Comparison of ENCODE assay signal across 8 mouse cellular contexts in the genomic region with DNA sequence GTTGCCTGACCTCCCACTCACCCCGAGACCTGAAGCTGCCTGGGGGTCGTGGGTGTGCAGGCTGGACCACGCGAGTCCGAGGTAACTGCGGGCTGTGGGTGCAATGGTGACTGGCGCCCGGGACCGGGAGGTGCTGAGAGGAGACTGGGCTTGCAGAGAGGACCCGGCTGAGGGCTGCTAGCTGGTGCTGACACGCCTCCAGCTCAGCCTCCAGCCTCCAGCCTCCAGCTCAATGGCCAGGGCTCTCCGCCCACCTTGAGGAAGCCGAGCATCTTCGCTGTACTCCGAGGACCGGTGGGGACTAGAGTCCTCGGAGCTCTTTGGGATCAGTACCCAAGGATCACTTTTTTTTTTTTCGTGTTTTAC. TPM values are rescaled to one million over a fixed set of nuclear protein-coding genes. Genes with fewer than 3 reads are reported as not detected.
A peak's percentile ranks its signal among the peaks of the same experiment; 100 is the strongest.
DNase-seq lines count a peak whose midpoint lies in the region; ATAC-seq and TF ChIP-seq lines count a peak whose summit lies in the region.

No protein-coding gene starts in this region.

- no peaks in the 10 kb centered on the region for H3K27me3 ChIP-seq in kidney, adult 2 months (replicated peaks; ENCODE audit: control insufficient read depth, insufficient read depth, low read length)
- no peaks in the 10 kb centered on the region for H3K27me3 ChIP-seq in G1E (ENCODE audit: insufficient read depth, low read length)
- no peaks in the 10 kb centered on the region for H3K27me3 ChIP-seq in embryonic facial prominence, embryonic 13.5 days
- no peaks in the 10 kb centered on the region for H3K27me3 ChIP-seq in midbrain, postnatal 0 days (ENCODE audit: insufficient read depth, low read length)

- TF ChIP-seq CTCF in kidney, adult 2 months (conservative IDR thresholded peaks at IDR 0.05; ENCODE audit: insufficient read depth, insufficient read length, low read depth, low read length): no peak
- no peak for TF ChIP-seq CTCF in G1E (IDR thresholded peaks at IDR 0.05; ENCODE audit: low read depth, low read length)
- no peak for TF ChIP-seq CTCF in midbrain, postnatal 0 days (IDR thresholded peaks at IDR 0.05)

- H3K4me1 ChIP-seq in kidney, adult 2 months (ENCODE audit: control insufficient read depth, insufficient read depth, low read length): peaks cover 3% of the 10 kb centered on the region; the same call in 1 of the 2 replicates
- peaks cover 29% of the 10 kb centered on the region for H3K4me1 ChIP-seq in G1E (ENCODE audit: insufficient read depth, low read depth, low read length)
- 0 out of 2 replicates have a peak, but pooled peaks cover 5% of the 10 kb centered on the region for H3K4me1 ChIP-seq in embryonic facial prominence, embryonic 13.5 days
- no peaks in the 10 kb centered on the region for H3K4me1 ChIP-seq in midbrain, postnatal 0 days (ENCODE audit: insufficient read depth, low read length)

- no peaks in the 10 kb centered on the region for H3K36me3 ChIP-seq in kidney, adult 2 months (ENCODE audit: control insufficient read depth, insufficient read depth, low read length)
- H3K36me3 ChIP-seq in G1E (replicated peaks): peaks cover 3% of the 10 kb centered on the region
- H3K36me3 ChIP-seq in embryonic facial prominence, embryonic 13.5 days: no peaks in the 10 kb centered on the region
- no peaks in the 10 kb centered on the region for H3K36me3 ChIP-seq in midbrain, postnatal 0 days (ENCODE audit: insufficient read depth, low read length)

- peak; percentile 30 for ATAC-seq in G1E (ENCODE audit: extremely low read depth, insufficient number of reproducible peaks, low FRiP score, poor library complexity, severe bottlenecking)
- ATAC-seq in embryonic facial prominence, embryonic 13.5 days (ENCODE audit: insufficient number of reproducible peaks, insufficient read depth, low FRiP score, low TSS enrichment, low read depth): peak; percentile 72
- peak; percentile 53 for ATAC-seq in midbrain, postnatal 0 days (ENCODE audit: low FRiP score)

- no peak for DNase-seq in kidney, adult 2 months
- no peak for DNase-seq in kidney, postnatal 14 days
- peak; percentile 23 for DNase-seq in G1E (ENCODE audit: low spot score)
- peak; percentile 71 for DNase-seq in kidney, postnatal 10 days
- peak; percentile 33 for DNase-seq in midbrain, postnatal 0 days (ENCODE audit: low spot score)
- DNase-seq in cerebellum, adult 11-12 months: no peak
- no peak for DNase-seq in ovary, postnatal 36 days (ENCODE audit: low spot score)

- no peaks in the 10 kb centered on the region for H3K9me3 ChIP-seq in G1E (replicated peaks)
- no peaks in the 10 kb centered on the region for H3K9me3 ChIP-seq in embryonic facial prominence, embryonic 13.5 days
- no peaks in the 10 kb centered on the region for H3K9me3 ChIP-seq in midbrain, postnatal 0 days (ENCODE audit: low read length)

- WGBS in kidney, adult 2 months: under 1% methylated on average over 18 of the region's 18 CpGs
- WGBS in embryonic facial prominence, embryonic 13.5 days: 1% methylated on average over 18 of the region's 18 CpGs
- WGBS in midbrain, postnatal 0 days: under 1% methylated on average over 18 of the region's 18 CpGs

- peak overlapping the region; percentile 81 for H3K4me2 ChIP-seq in embryonic facial prominence, embryonic 13.5 days
- H3K4me2 ChIP-seq in midbrain, postnatal 0 days (ENCODE audit: low read depth, low read length, poor library complexity, severe bottlenecking): peak overlapping the region; percentile 87

- H3K9ac ChIP-seq in embryonic facial prominence, embryonic 13.5 days: peak overlapping the region; percentile 79
- peak overlapping the region; percentile 94 for H3K9ac ChIP-seq in midbrain, postnatal 0 days (replicated peaks; ENCODE audit: low read length, poor library complexity, severe bottlenecking)

- H3K27ac ChIP-seq in kidney, adult 2 months (ENCODE audit: insufficient read depth, low read depth, low read length): peak overlapping the region; percentile 27
- H3K27ac ChIP-seq in embryonic facial prominence, embryonic 13.5 days: peak overlapping the region; percentile 97
- H3K27ac ChIP-seq in midbrain, postnatal 0 days (ENCODE audit: low read depth, low read length): peak overlapping the region; percentile 99; the same call in 1 of the 2 replicates

- H3K4me3 ChIP-seq in kidney, adult 2 months (ENCODE audit: insufficient read depth, low read depth, low read length): peak overlapping the region; percentile 66
- peak overlapping the region; percentile 81 for H3K4me3 ChIP-seq in G1E (ENCODE audit: low read depth, low read length)
- H3K4me3 ChIP-seq in embryonic facial prominence, embryonic 13.5 days: peak overlapping the region; percentile 72
- peak overlapping the region; percentile 62 for H3K4me3 ChIP-seq in midbrain, postnatal 0 days (ENCODE audit: low read depth, low read length)

- TF ChIP-seq POLR2A in kidney, adult 2 months (IDR thresholded peaks at IDR 0.05; ENCODE audit: low read depth, low read length): no peak

RNA-seq across cellular contexts. Expression of gene Ccdc171, which starts 0.3 kb away (rescaled TPM):
- 0.72 TPM in 2 replicates for polyA plus RNA-seq in kidney, adult 2 months (2012; rRNA removed)
- 10.7 and 15.0 TPM in 2 replicates for total RNA-seq in G1E (2014; fragmentation: Nextera tagmentation)
- 5.6 and 7.8 TPM in 2 replicates for total RNA-seq in G1E (2017)
- 1.4 and 1.8 TPM in 2 replicates for polyA plus RNA-seq in G1E (2012)
- polyA plus RNA-seq in embryonic facial prominence, embryonic 13.5 days (2015; fragmentation: Nextera tagmentation; extraction: Ambion mirVana): 6.4 and 7.7 TPM in 2 replicates
- total RNA-seq in midbrain, postnatal 0 days (2014; rRNA removed): 4.2 and 7.1 TPM in 2 replicates
- polyA plus RNA-seq in midbrain, postnatal 0 days (2015; fragmentation: Nextera tagmentation; extraction: Ambion mirVana): 1.7 and 2.0 TPM in 2 replicates

RNA-seq across cellular contexts. Expression of gene Psip1, which starts 39.4 kb away (rescaled TPM):
- polyA plus RNA-seq in kidney, adult 2 months (2012; rRNA removed): 10.6 and 11.0 TPM in 2 replicates
- total RNA-seq in G1E (2014; fragmentation: Nextera tagmentation) (252 and 284 TPM in 2 replicates), G1E (2017) (132 and 170 TPM in 2 replicates)
- polyA plus RNA-seq in G1E (2012): 67.3 and 85.9 TPM in 2 replicates
- polyA plus RNA-seq in embryonic facial prominence, embryonic 13.5 days (2015; fragmentation: Nextera tagmentation; extraction: Ambion mirVana): 184 and 186 TPM in 2 replicates
- total RNA-seq in midbrain, postnatal 0 days (2014; rRNA removed): 206 and 254 TPM in 2 replicates
- 273 and 320 TPM in 2 replicates for polyA plus RNA-seq in midbrain, postnatal 0 days (2015; fragmentation: Nextera tagmentation; extraction: Ambion mirVana)

Comparison
In these comparisons a context has a peak if more than half of its experiments do, and no peak if none do; other contexts are left out.
1. DNase-seq: peak in G1E (single experiment), kidney, postnatal 10 days (single experiment) and midbrain, postnatal 0 days (single experiment); none in kidney, adult 2 months (single experiment), kidney, postnatal 14 days (single experiment), cerebellum, adult 11-12 months (single experiment) and ovary, postnatal 36 days (single experiment).
2. H3K27ac ChIP-seq: peak in every context shown above with its lines; median percentile 99 in midbrain, postnatal 0 days; 97 in embryonic facial prominence, embryonic 13.5 days; 27 in kidney, adult 2 months.
3. Peak in every context shown above with its lines, with median percentiles within 50 percentile points of each other: H3K4me3 ChIP-seq and ATAC-seq.